Mouse (Mus musculus) forebrain, embryonic 13.5 days (tissue): ENCODE measurements at regions not wholly inside any gene's neighbourhood (a gene's known extent, or its start where the extent isn't known, plus 50 kb on each side); places are given as distances from the start of the nearest gene placed in this dataset.
"Not testable (repeated sequence)": the region's sequence is repeated elsewhere in the genome, so short reads cannot be mapped to it uniquely, and the experiment has no call there.

Experiments used
- ATAC-seq: fragments of 200-750 bp; cut with Nextera tagmentation; 2 replicates; pipeline ENCODE4 v1.8.0; 2017
- H3K27ac ChIP-seq: fragments of 300-500 bp; sonication (generic); 2 replicates; pipeline ENCODE4 v1.5.1; 2015; ENCODE audit warnings: inconsistent platforms, mild to moderate bottlenecking, moderate library complexity
- H3K27me3 ChIP-seq: fragments of 300-500 bp; sonication (generic); 2 replicates; pipeline ENCODE4 v1.6.1; 2015; ENCODE audit warnings: mild to moderate bottlenecking, inconsistent platforms
- H3K36me3 ChIP-seq: fragments of 300-500 bp; sonication (generic); 2 replicates; pipeline ENCODE4 v1.6.1; 2015; ENCODE audit warnings: mild to moderate bottlenecking, inconsistent platforms; ENCODE audit not compliant: poor library complexity, severe bottlenecking
- H3K4me1 ChIP-seq: fragments of 300-500 bp; sonication (generic); 2 replicates; pipeline ENCODE4 v1.6.1; 2015; ENCODE audit warnings: inconsistent platforms
- H3K4me2 ChIP-seq: fragments of 300-500 bp; sonication (generic); 2 replicates; pipeline ENCODE4 v1.6.1; 2015; ENCODE audit warnings: inconsistent platforms, mild to moderate bottlenecking, moderate library complexity
- H3K4me3 ChIP-seq: fragments of 300-500 bp; sonication (generic); 2 replicates; pipeline ENCODE4 v1.5.1; 2015; ENCODE audit warnings: mild to moderate bottlenecking, inconsistent platforms
- H3K9ac ChIP-seq: fragments of 300-500 bp; sonication (generic); 2 replicates; pipeline ENCODE4 v1.6.1; 2015; ENCODE audit warnings: mild to moderate bottlenecking, inconsistent platforms
- H3K9me3 ChIP-seq: fragments of 300-500 bp; sonication (generic); replicated peaks from 2 replicates; pipeline ENCODE4 v1.6.1; 2016; ENCODE audit warnings: inconsistent platforms
- WGBS: fragments of 180-500 bp; shearing (Covaris S2); methylation state at CpG from one replicate; pipeline ENCODE4 v1.1.7; 2015; 5-methylcytosine and 5-hydroxymethylcytosine counted together

DNA sequence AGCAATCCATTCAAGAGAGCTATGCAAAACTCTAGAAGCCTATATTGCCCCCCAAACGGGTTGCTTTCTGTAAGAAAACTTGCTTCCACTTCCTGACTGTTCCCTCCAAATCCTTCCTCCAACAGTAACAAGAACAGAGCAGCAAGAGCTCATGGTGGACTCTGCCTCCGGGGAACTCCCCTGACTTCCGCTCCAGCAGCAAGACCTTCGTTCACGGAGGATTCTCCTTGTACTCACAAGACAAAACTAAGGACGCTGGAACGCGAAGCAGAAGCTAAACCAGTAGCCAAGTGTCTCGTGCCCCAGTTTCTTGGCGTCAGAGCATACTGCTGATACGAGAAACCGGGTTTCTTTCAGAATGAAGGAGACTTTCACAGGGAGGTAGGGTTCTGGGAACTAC, 50.7 kb downstream of the H2al2a start:
- Histone ChIP-seq H3K36me3 (no peaks in the 10 kb centered on the region), H3K27me3 (no peaks in the 10 kb centered on the region)
- 78% methylated on average over 12 of the region's 12 CpGs for WGBS

GRCm38 (mm10) chr2:17945369-17945915, 51.3 kb downstream of the H2al2a start:
- Histone ChIP-seq H3K27ac (no peak overlapping the region), H3K4me1 (no peaks in the 10 kb centered on the region), H3K4me2 (no peak overlapping the region), H3K27me3 (no peaks in the 10 kb centered on the region), H3K36me3 (no peaks in the 10 kb centered on the region), H3K4me3 (no peak overlapping the region), H3K9ac (no peak overlapping the region), H3K9me3 (no peaks in the 10 kb centered on the region)
- ATAC-seq: no peak
- WGBS: 85% methylated on average over 7 of the region's 7 CpGs

More for the DNA sequence above, 50.7 kb downstream of the H2al2a start:
- Histone ChIP-seq H3K4me3 (no peak overlapping the region), H3K27ac (no peak overlapping the region), H3K9ac (no peak overlapping the region), H3K4me2 (no peak overlapping the region), H3K4me1 (no peaks in the 10 kb centered on the region), H3K9me3 (no peaks in the 10 kb centered on the region)
- ATAC-seq: no peak

- no peaks in the 10 kb centered on the region for H3K36me3 ChIP-seq
- H3K27me3 ChIP-seq: no peaks in the 10 kb centered on the region
- no peak overlapping the region for H3K27ac ChIP-seq
- 91% methylated on average over 11 of the region's 11 CpGs for WGBS
- H3K9me3 ChIP-seq: no peaks in the 10 kb centered on the region
- H3K4me1 ChIP-seq: no peaks in the 10 kb centered on the region
- no peak for ATAC-seq
- no peak overlapping the region for H3K9ac ChIP-seq
- H3K4me2 ChIP-seq: no peak overlapping the region
- H3K4me3 ChIP-seq: no peak overlapping the region
Measured at GRCm38 (mm10) chr2:17943506-17943905, 53.3 kb downstream of the H2al2a start.

DNA sequence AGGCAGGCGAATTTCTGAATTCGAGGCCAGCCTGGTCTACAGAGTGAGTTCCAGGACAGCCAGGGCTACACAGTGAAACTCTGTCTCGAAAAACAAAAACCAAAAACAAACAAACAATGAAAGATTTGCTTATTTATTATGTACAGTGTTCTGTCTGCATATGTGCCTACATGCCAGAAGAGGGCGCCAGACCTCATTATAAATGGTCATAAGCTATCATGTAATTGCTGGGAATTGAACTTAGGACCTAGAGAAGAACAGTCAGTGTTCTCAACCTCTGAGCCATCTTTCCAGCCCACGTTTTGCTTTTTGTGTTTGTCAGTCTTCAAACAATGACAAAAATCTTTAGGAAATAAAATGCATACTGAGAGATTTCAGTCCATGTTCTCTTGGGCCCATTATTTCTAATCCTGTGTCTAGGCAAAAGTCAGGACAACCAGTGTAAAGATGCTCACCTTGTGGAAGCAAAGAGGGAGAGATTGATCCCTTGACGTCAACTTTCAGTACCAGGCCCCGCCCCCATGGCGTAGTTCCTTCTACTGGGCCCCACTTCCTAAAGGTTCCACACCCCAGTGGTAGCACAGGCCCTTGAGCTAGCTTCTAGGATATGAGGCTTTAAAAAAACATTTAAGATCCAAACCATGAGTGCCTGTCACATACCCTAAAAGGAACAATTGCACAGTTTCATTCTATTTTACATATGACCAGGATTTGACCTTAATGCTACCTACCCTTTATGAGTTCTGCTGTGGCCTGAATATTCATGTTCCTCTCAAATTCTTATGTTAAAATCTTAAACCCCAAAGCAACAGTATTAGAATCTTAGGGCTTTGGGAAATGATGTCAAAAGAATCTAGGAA, 54.0 kb downstream of the H2al2a start:
- Histone ChIP-seq H3K27ac (no peak overlapping the region), H3K4me3 (no peak overlapping the region), H3K9me3 (no peaks in the 10 kb centered on the region), H3K36me3 (no peaks in the 10 kb centered on the region), H3K27me3 (no peaks in the 10 kb centered on the region), H3K9ac (no peak overlapping the region), H3K4me2 (no peak overlapping the region), H3K4me1 (no peaks in the 10 kb centered on the region)
- 85% methylated on average over 8 of the region's 8 CpGs for WGBS
- no peak for ATAC-seq

- no peaks in the 10 kb centered on the region for H3K9me3 ChIP-seq
- H3K4me1 ChIP-seq: no peaks in the 10 kb centered on the region
- no peaks in the 10 kb centered on the region for H3K36me3 ChIP-seq
- H3K4me3 ChIP-seq: no peak overlapping the region
- H3K9ac ChIP-seq: no peak overlapping the region
- no peak for ATAC-seq
- no peaks in the 10 kb centered on the region for H3K27me3 ChIP-seq
- no peak overlapping the region for H3K27ac ChIP-seq
- no peak overlapping the region for H3K4me2 ChIP-seq
- 93% methylated on average over 6 of the region's 6 CpGs for WGBS
Measured at GRCm38 (mm10) chr2:17941921-17942320, 54.8 kb downstream of the H2al2a start.

GRCm38 (mm10) chr2:17939857-17940848, 56.6 kb downstream of the H2al2a start:
- H3K4me3 ChIP-seq: not testable (repeated sequence)

DNA sequence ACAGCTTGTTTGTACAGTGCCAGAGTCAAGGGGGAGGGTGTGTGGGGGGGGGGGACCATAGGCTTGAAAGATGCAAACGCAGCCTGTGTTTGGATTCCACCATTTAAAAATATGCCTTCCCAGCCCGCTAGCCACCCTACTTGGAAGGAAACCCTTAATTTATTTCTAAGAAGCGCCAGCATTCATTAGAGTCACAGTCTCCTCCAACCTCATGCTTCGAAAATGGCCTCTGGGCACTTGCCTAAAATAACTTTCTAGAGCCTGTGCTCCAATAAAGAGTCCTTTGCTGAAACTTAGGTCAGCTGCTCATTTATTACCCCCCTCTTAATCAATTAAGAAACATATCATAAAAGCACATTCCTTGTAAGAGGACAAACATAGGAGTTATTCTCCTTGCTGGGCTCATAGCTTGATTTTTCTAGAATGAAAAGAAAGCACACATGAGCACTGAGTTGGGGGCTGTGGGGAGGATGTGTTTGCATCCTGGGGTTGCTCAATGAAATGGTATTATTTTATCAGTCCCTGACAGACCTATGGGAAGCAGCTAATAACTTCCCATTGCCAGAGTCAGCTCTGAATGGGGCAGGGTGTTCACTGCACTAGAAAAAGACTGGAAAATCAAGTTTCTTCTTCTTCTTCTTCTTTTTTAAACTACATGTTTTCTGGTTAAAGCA, 57.4 kb downstream of the H2al2a start:
- Histone ChIP-seq H3K36me3 (no peaks in the 10 kb centered on the region), H3K4me3 (no peak overlapping the region), H3K4me1 (no peaks in the 10 kb centered on the region), H3K9ac (no peak overlapping the region), H3K9me3 (no peaks in the 10 kb centered on the region; the same call in 1 of the 2 replicates), H3K27ac (no peak overlapping the region), H3K27me3 (no peaks in the 10 kb centered on the region), H3K4me2 (no peak overlapping the region)
- WGBS: 57% methylated on average over 4 of the region's 4 CpGs
- no peak for ATAC-seq

More at GRCm38 (mm10) chr2:17939857-17940848, 56.6 kb downstream of the H2al2a start:
- H3K27ac ChIP-seq, H3K27me3 ChIP-seq, H3K9ac ChIP-seq, H3K9me3 ChIP-seq, H3K36me3 ChIP-seq, H3K4me2 ChIP-seq, H3K4me1 ChIP-seq: not testable (repeated sequence)
- 75% methylated on average over 16 of the region's 16 CpGs for WGBS
- ATAC-seq: peak; percentile 27

GRCm38 (mm10) chr2:17936527-17937139, 60.1 kb downstream of the H2al2a start:
- Histone ChIP-seq H3K9ac (no peak overlapping the region), H3K9me3 (no peaks in the 10 kb centered on the region; the same call in 1 of the 2 replicates), H3K27me3 (no peaks in the 10 kb centered on the region), H3K4me2 (no peak overlapping the region), H3K36me3 (no peaks in the 10 kb centered on the region), H3K4me1 (peaks cover 21% of the 10 kb centered on the region), H3K27ac (no peak overlapping the region), H3K4me3 (no peak overlapping the region)
- 90% methylated on average over 4 of the region's 4 CpGs for WGBS
- ATAC-seq: no peak

- no peak overlapping the region for H3K9ac ChIP-seq
- H3K4me3 ChIP-seq: no peak overlapping the region
- peaks cover 21% of the 10 kb centered on the region for H3K4me1 ChIP-seq
- no peak overlapping the region for H3K27ac ChIP-seq
- ATAC-seq: no peak
- H3K36me3 ChIP-seq: no peaks in the 10 kb centered on the region
- H3K4me2 ChIP-seq: no peak overlapping the region
- H3K9me3 ChIP-seq: no peaks in the 10 kb centered on the region; the same call in 1 of the 2 replicates
- H3K27me3 ChIP-seq: no peaks in the 10 kb centered on the region
- WGBS: 93% methylated on average over 12 of the region's 12 CpGs
Measured at GRCm38 (mm10) chr2:17935916-17936315, 60.8 kb downstream of the H2al2a start.

GRCm38 (mm10) chr2:17935466-17935865, 61.3 kb downstream of the H2al2a start:
- Histone ChIP-seq H3K4me3 (no peak overlapping the region), H3K9me3 (no peaks in the 10 kb centered on the region; the same call in 1 of the 2 replicates), H3K27ac (no peak overlapping the region), H3K36me3 (no peaks in the 10 kb centered on the region), H3K4me1 (peaks cover 21% of the 10 kb centered on the region), H3K9ac (no peak overlapping the region), H3K27me3 (no peaks in the 10 kb centered on the region), H3K4me2 (no peak overlapping the region)
- ATAC-seq: no peak
- WGBS: 97% methylated on average over 6 of the region's 6 CpGs

- Histone ChIP-seq H3K4me1 (peaks cover 21% of the 10 kb centered on the region), H3K4me2 (no peak overlapping the region), H3K9ac (no peak overlapping the region), H3K27me3 (no peaks in the 10 kb centered on the region), H3K4me3 (no peak overlapping the region), H3K27ac (no peak overlapping the region), H3K9me3 (no peaks in the 10 kb centered on the region; the same call in 1 of the 2 replicates), H3K36me3 (no peaks in the 10 kb centered on the region)
- 94% methylated on average over 10 of the region's 10 CpGs for WGBS
- no peak for ATAC-seq
Measured at GRCm38 (mm10) chr2:17934610-17935009, 62.1 kb downstream of the H2al2a start.
